Mouse (Mus musculus) E14TG2a.4 (cell line): Measurements from ENCODE around the gene Them7.

Experiments used
- H3K27me3 ChIP-seq: 2 replicates; pipeline ENCODE4 v1.6.1; 2014; ENCODE audit warnings: low read length, control low read depth; ENCODE audit not compliant: insufficient read depth
- H3K36me3 ChIP-seq: 2 replicates; pipeline ENCODE4 v1.6.1; 2014; ENCODE audit warnings: low read length, control low read depth; ENCODE audit not compliant: insufficient read depth
- H3K4me1 ChIP-seq: replicated peaks from 2 replicates; pipeline ENCODE4 v1.6.1; 2014; ENCODE audit warnings: low read depth, low read length, control low read depth
- H3K4me3 ChIP-seq: replicated peaks from 2 replicates; pipeline ENCODE4 v1.5.1; 2014; ENCODE audit warnings: mild to moderate bottlenecking, low read length
- H3K9me3 ChIP-seq: 2 replicates; pipeline ENCODE4 v1.6.1; 2014; ENCODE audit warnings: low read length, control low read depth
- CTCF ChIP-seq: conservative IDR thresholded peaks from 2 replicates; pipeline ENCODE4 v1.5.1; 2014; ENCODE audit warnings: low read length
- NANOG ChIP-seq: IDR thresholded peaks from 2 replicates; pipeline ENCODE4 v1.6.1; 2014; ENCODE audit warnings: borderline replicate concordance, low read length, mixed read lengths
- POU5F1 ChIP-seq: IDR thresholded peaks from 2 replicates; pipeline ENCODE4 v1.6.1; 2014; ENCODE audit warnings: low read length, borderline replicate concordance

The Them7 gene

DNA sequence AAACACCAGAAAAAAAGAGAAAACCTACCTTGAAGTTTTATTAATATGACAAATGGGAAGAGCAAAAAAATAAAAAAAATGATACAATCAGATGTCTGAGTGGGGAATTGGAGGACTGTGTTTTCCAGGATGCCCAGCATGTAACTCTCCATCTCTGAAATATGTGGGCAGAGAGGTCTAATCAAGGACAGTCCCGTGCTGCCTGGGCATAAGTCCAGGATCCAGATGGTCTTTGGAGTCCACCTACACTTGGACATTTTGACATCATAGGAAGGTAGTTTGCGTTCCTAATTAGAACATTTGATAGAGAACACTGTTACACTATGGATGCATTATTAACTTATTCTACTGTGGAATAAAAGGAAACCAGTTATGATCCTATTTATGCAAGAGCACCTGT lies 33.3 kb downstream of the Them7 start:
- Histone ChIP-seq H3K4me3 (no peak overlapping the region), H3K4me1 (peaks cover 15% of the 10 kb centered on the region)

DNA sequence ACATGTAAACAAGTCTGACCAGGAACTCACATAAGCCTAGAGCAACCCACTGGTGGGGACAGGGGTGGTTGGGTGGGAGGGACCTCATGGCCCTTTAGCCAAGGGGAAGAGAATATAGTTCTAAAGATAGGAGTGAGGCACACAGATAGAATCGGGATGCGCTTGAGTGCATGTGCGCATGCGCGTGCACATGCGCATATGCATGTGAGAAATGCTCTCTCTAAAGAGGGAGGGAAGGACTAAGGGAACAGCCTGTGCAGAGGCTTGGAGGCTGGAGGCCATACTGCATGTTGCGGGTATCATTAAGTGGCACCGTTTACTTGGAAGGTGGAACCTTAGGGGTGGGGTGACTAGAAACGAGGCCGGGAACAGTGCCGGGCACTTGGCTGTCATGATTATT lies 37.2 kb downstream of the Them7 start:
- Histone ChIP-seq H3K4me1 (peaks cover 35% of the 10 kb centered on the region), H3K4me3 (no peak overlapping the region), H3K27me3 (peaks cover 11% of the 10 kb centered on the region; the same call in 1 of the 2 replicates), H3K9me3 (no peaks in the 10 kb centered on the region), H3K36me3 (no peaks in the 10 kb centered on the region)
- no peak for TF ChIP-seq NANOG
- TF ChIP-seq POU5F1, result peak; percentile 97

More for the DNA sequence above, 33.3 kb downstream of the Them7 start:
- no peaks in the 10 kb centered on the region for H3K36me3 ChIP-seq
- H3K27me3 ChIP-seq, result 0 out of 2 replicates have a peak, but pooled peaks cover 8% of the 10 kb centered on the region
- H3K9me3 ChIP-seq, result no peaks in the 10 kb centered on the region
- TF ChIP-seq POU5F1, result no peak
- no peak for TF ChIP-seq CTCF
- TF ChIP-seq NANOG, result no peak

DNA sequence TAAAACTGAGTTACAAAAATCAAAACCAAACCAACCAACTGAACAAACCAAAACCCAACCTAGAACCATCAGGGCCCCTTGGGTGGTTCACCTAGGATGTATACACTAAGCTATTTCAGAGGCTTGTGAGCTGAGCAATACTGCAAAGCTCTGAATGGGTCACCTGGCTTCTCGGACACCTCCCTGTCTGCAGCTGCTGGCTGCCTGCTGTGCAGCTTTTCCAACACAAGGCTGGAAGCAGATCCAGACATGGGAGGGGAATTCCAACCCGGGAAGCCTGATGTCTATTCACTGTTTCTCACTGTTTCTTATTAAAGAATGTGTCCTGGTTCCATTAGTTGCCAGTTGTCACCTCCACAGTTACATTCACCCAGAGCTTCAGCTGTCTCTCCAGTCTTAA lies 39.1 kb downstream of the Them7 start:
- H3K27me3 ChIP-seq, result peaks cover 11% of the 10 kb centered on the region; the same call in 1 of the 2 replicates
- peaks cover 35% of the 10 kb centered on the region for H3K4me1 ChIP-seq
- no peaks in the 10 kb centered on the region for H3K36me3 ChIP-seq
- H3K4me3 ChIP-seq, result 0 out of 2 replicates have a peak overlapping the region, but pooled peaks have one; percentile 8
- TF ChIP-seq NANOG (no peak), CTCF (no peak), POU5F1 (no peak)
- no peaks in the 10 kb centered on the region for H3K9me3 ChIP-seq

DNA sequence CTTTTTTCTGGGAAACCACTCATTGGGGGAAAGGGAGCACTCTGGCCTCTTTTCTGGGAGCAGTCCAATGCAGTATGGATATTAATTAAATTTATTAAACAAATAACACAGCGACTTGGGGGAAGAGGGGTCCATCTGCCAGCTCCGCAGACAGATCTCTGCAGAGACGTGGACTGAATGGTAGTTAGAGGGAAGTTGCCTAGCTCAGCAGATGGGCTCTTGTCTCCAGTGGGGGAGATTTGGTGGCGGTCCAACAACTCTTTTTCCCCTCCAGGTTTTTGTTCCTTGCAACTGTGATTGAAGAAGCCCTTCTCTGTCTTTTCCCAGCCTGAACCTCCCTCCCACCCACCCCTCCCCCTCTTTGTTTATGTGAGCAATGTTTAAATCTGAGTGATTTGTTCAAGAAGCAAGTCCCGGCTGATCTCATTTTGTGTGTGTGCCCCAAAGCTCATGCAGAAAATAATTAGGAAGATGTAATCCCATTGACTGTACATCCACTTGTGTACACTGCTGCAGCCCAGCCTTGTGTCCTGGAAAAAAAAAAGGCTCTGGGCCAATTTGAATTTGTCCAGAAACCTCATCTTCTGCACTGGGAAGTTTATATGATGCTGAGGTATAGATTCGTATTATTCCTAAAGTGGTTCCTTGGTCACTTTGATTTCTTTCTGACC lies 58.4 kb downstream of the Them7 start:
- TF ChIP-seq CTCF (no peak), POU5F1 (no peak), NANOG (no peak)
- no peaks in the 10 kb centered on the region for H3K36me3 ChIP-seq
- no peak overlapping the region for H3K4me3 ChIP-seq
- no peaks in the 10 kb centered on the region; the same call in 1 of the 2 replicates for H3K27me3 ChIP-seq
- no peaks in the 10 kb centered on the region for H3K4me1 ChIP-seq
- H3K9me3 ChIP-seq, result no peaks in the 10 kb centered on the region

DNA sequence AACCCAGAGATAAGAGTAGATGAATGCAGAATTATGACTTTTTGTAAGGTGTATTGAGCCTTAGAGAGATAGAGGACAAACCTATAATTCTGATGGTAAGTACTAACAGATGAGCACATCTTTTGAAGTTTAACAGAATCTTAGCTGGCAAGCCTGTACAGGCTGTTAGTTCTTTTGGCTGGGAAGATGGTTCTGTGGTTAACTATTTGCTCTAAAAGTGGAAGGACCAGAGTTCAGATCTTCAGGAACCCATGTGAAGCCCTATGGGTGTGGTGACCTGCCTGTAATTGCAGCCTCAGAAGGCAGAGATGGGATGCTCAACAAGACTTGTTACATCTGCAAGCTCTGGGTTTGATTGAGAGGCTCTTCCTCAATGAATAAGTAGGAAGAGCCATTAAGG lies 59.7 kb downstream of the Them7 start:
- Histone ChIP-seq H3K4me3 (no peak overlapping the region), H3K9me3 (no peaks in the 10 kb centered on the region), H3K36me3 (no peaks in the 10 kb centered on the region), H3K4me1 (no peaks in the 10 kb centered on the region), H3K27me3 (no peaks in the 10 kb centered on the region)
- TF ChIP-seq CTCF (no peak), POU5F1 (no peak), NANOG (no peak)

DNA sequence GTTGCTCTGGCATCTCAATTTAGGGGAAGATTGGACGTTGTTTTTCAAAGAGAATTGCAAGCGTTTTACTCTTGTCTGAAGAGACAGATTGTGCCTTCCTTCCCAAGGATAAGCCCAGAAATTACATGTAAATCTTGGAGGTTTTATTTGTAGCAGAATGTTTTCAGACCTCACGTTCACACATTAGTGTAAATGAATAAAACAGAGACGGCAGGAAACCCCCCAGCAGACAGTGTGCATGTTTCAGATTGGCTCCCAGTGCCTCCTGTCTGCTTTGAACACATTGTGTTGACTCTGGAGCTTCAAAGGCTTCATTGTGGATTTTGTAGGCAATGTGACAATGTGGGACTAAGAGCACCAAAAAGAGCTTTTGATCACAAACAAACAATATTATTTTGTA lies 60.7 kb downstream of the Them7 start:
- Histone ChIP-seq H3K9me3 (no peaks in the 10 kb centered on the region), H3K4me3 (no peak overlapping the region), H3K27me3 (no peaks in the 10 kb centered on the region), H3K36me3 (no peaks in the 10 kb centered on the region), H3K4me1 (no peaks in the 10 kb centered on the region)
- TF ChIP-seq NANOG (no peak), CTCF (no peak), POU5F1 (no peak)

DNA sequence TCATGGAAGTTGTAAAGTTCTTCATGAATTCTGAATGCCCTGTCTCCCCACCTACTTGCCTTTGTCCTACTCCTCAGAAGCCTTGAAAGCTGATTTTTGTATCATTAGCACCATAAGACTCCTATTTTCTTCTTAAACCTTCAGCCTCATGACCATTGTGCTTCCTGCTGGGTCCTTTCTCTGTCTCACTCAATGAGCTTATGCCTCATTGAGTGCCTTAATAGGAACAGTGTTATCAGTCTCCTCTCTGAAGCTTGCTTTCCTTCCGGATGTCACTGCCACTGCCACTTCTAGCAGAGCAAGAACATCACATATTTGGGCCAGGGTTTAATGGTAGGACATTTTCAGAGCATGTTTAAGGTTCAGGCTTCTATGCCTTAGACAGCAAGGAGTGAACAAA lies 71.7 kb downstream of the Them7 start:
- H3K4me1 ChIP-seq, result peaks cover 11% of the 10 kb centered on the region
- no peaks in the 10 kb centered on the region for H3K9me3 ChIP-seq
- TF ChIP-seq POU5F1 (no peak), NANOG (peak; percentile 89; the same call in 1 of the 2 replicates), CTCF (no peak)
- H3K27me3 ChIP-seq, result no peaks in the 10 kb centered on the region
- no peak overlapping the region for H3K4me3 ChIP-seq
- no peaks in the 10 kb centered on the region for H3K36me3 ChIP-seq

DNA sequence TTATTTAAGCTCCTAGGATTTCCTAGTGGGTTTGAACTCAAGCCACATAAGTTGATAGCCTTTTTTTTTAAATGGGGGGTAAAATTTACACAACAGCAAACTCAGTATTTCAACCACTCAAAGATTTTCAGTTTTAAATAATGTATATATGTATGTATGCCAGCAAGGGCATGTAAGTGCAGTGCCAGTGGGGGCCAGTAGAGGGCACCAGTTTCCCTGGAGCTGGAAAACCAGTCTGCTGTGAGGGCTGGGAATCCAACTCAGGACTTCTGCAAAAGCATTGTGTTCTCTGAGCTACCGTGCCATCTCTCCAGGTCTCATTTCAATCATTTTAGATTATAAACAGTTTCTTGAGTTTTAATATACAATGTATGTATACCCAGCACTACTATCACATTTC lies 74.8 kb downstream of the Them7 start:
- TF ChIP-seq CTCF (peak; percentile 96), POU5F1 (no peak)
- peaks cover 11% of the 10 kb centered on the region for H3K4me1 ChIP-seq
- no peaks in the 10 kb centered on the region for H3K36me3 ChIP-seq
- H3K4me3 ChIP-seq, result no peak overlapping the region
- H3K27me3 ChIP-seq, result peaks cover 13% of the 10 kb centered on the region
- no peaks in the 10 kb centered on the region for H3K9me3 ChIP-seq

DNA sequence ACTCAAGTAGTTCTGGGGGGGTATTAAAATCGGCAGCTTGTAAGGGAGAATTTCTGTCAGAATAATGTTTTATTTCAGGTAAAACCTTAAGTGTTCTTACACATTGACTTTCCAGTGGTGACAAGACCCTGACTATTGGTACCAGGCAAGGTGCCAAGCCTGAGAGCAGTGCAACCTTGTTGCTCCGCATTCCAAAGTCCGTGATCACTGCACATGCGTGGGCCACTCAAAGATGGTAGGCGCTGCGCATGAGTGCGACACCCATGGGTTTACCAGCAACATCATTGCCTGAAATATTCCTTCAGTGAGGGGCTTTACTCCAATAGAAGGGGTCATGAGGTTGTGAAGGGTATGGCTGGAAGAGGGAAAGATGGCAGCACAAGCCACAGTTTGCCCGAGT lies 77.0 kb downstream of the Them7 start:
- Histone ChIP-seq H3K9me3 (no peaks in the 10 kb centered on the region), H3K4me1 (peaks cover 3% of the 10 kb centered on the region), H3K4me3 (no peak overlapping the region), H3K36me3 (no peaks in the 10 kb centered on the region), H3K27me3 (peaks cover 15% of the 10 kb centered on the region)
- TF ChIP-seq NANOG (no peak), POU5F1 (no peak)
